Mouse (Mus musculus) heart, embryonic 10.5 days (tissue): ENCODE data around the gene Dpp6. TPM values are rescaled to one million over a fixed set of nuclear protein-coding genes. Genes with fewer than 3 reads are reported as not detected.

Experiments used
- DNase-seq: peaks from one replicate; pipeline ENCODE4 v3.0.0-alpha.2; 2017; ENCODE audit warnings: low spot score
- H3K27ac ChIP-seq: fragments of 300-500 bp; sonication (generic); 2 replicates; pipeline ENCODE4 v1.5.1; 2016; ENCODE audit warnings: mild to moderate bottlenecking
- H3K27me3 ChIP-seq: fragments of 300-500 bp; sonication (generic); 2 replicates; pipeline ENCODE4 v1.6.1; 2016; ENCODE audit warnings: mild to moderate bottlenecking; ENCODE audit not compliant: poor library complexity, insufficient read depth, severe bottlenecking
- H3K36me3 ChIP-seq: fragments of 300-500 bp; sonication (generic); 2 replicates; pipeline ENCODE4 v1.6.1; 2016; ENCODE audit warnings: mild to moderate bottlenecking, moderate library complexity
- H3K4me1 ChIP-seq: fragments of 300-500 bp; sonication (generic); 2 replicates; pipeline ENCODE4 v1.6.1; 2016; ENCODE audit warnings: mild to moderate bottlenecking
- H3K4me3 ChIP-seq: fragments of 300-500 bp; sonication (generic); 2 replicates; pipeline ENCODE4 v1.5.1; 2016; ENCODE audit warnings: mild to moderate bottlenecking, moderate library complexity
- H3K9me3 ChIP-seq: fragments of 300-500 bp; sonication (generic); 2 replicates; pipeline ENCODE4 v1.6.1; 2016; ENCODE audit warnings: mild to moderate bottlenecking, moderate library complexity
- WGBS: fragments of 180-500 bp; shearing (Covaris S2); methylation state at CpG from one replicate; pipeline ENCODE4 v1.1.7; 2016; 5-methylcytosine and 5-hydroxymethylcytosine counted together
- polyA plus RNA-seq: library from polyadenylated mRNA; unstranded; fragments of >200 nt; fragmentation: Nextera tagmentation; extraction: Ambion mirVana; gene quantifications from 2 replicates; pipeline ENCODE4 v1.2.1, GENCODE M21; 2016

The Dpp6 gene
- polyA plus RNA-seq, 1 experiment from 2014 or later, result 0.92 TPM

GRCm38 (mm10) chr5:27049341-27050091, 232.5 kb downstream of the Dpp6 start:
- DNase-seq, result no peak
- WGBS, result 1% methylated on average over 54 of the region's 55 CpGs
- Histone ChIP-seq H3K4me1 (peaks cover 5% of the 10 kb centered on the region), H3K4me3 (peak overlapping the region; percentile 59), H3K27me3 (peaks cover 46% of the 10 kb centered on the region), H3K9me3 (no peaks in the 10 kb centered on the region), H3K36me3 (no peaks in the 10 kb centered on the region), H3K27ac (no peak overlapping the region)

GRCm38 (mm10) chr5:27051250-27051649, 234.2 kb downstream of the Dpp6 start:
- Histone ChIP-seq H3K27me3 (peaks cover 46% of the 10 kb centered on the region), H3K4me3 (no peak overlapping the region), H3K4me1 (peaks cover 5% of the 10 kb centered on the region), H3K36me3 (no peaks in the 10 kb centered on the region), H3K27ac (no peak overlapping the region), H3K9me3 (no peaks in the 10 kb centered on the region)
- no peak for DNase-seq
- 40% methylated on average over 3 of the region's 3 CpGs for WGBS

- DNase-seq, result no peak
- Histone ChIP-seq H3K4me1 (peaks cover 5% of the 10 kb centered on the region), H3K9me3 (no peaks in the 10 kb centered on the region), H3K4me3 (no peak overlapping the region), H3K27ac (no peak overlapping the region), H3K27me3 (peaks cover 43% of the 10 kb centered on the region), H3K36me3 (no peaks in the 10 kb centered on the region)
- WGBS, result 17% methylated on average over 2 of the region's 2 CpGs
Observed at GRCm38 (mm10) chr5:27052441-27052840, 235.4 kb downstream of the Dpp6 start.

GRCm38 (mm10) chr5:27056436-27056835, 239.4 kb downstream of the Dpp6 start:
- Histone ChIP-seq H3K9me3 (no peaks in the 10 kb centered on the region), H3K27ac (no peak overlapping the region), H3K4me3 (no peak overlapping the region), H3K36me3 (no peaks in the 10 kb centered on the region), H3K4me1 (no peaks in the 10 kb centered on the region), H3K27me3 (peaks cover 3% of the 10 kb centered on the region; the same call in 1 of the 2 replicates)
- no peak for DNase-seq
- WGBS, result 60% methylated on average over 5 of the region's 5 CpGs

- WGBS, result 81% methylated on average over 4 of the region's 4 CpGs
- Histone ChIP-seq H3K27me3 (no peaks in the 10 kb centered on the region), H3K4me3 (no peak overlapping the region), H3K9me3 (no peaks in the 10 kb centered on the region), H3K36me3 (no peaks in the 10 kb centered on the region), H3K4me1 (no peaks in the 10 kb centered on the region), H3K27ac (no peak overlapping the region)
- peak; percentile 36 for DNase-seq
Observed at GRCm38 (mm10) chr5:27060114-27060513, 243.1 kb downstream of the Dpp6 start.

- no peaks in the 10 kb centered on the region for H3K9me3 ChIP-seq
- H3K4me3 ChIP-seq, result no peak overlapping the region
- no peak for DNase-seq
- no peaks in the 10 kb centered on the region for H3K36me3 ChIP-seq
- no peaks in the 10 kb centered on the region for H3K4me1 ChIP-seq
- no peak overlapping the region for H3K27ac ChIP-seq
- WGBS, result 57% methylated on average over 1 of the region's 1 CpGs
- H3K27me3 ChIP-seq, result no peaks in the 10 kb centered on the region
Observed at GRCm38 (mm10) chr5:27063871-27064270, 246.9 kb downstream of the Dpp6 start.

- H3K36me3 ChIP-seq, result no peaks in the 10 kb centered on the region
- no peak overlapping the region for H3K27ac ChIP-seq
- no peaks in the 10 kb centered on the region for H3K27me3 ChIP-seq
- no peak overlapping the region for H3K4me3 ChIP-seq
- DNase-seq, result no peak
- H3K9me3 ChIP-seq, result no peaks in the 10 kb centered on the region
- H3K4me1 ChIP-seq, result no peaks in the 10 kb centered on the region
- WGBS, result 66% methylated on average over 4 of the region's 4 CpGs
Observed at GRCm38 (mm10) chr5:27066837-27067236, 249.8 kb downstream of the Dpp6 start.

GRCm38 (mm10) chr5:27075131-27075591, 258.2 kb downstream of the Dpp6 start:
- Histone ChIP-seq H3K4me1 (no peaks in the 10 kb centered on the region), H3K27me3 (no peaks in the 10 kb centered on the region), H3K4me3 (no peak overlapping the region), H3K27ac (no peak overlapping the region), H3K9me3 (no peaks in the 10 kb centered on the region), H3K36me3 (no peaks in the 10 kb centered on the region)
- DNase-seq, result no peak
- WGBS, result 29% methylated on average over 8 of the region's 8 CpGs

- 30% methylated on average over 1 of the region's 1 CpGs for WGBS
- no peak overlapping the region for H3K27ac ChIP-seq
- H3K4me1 ChIP-seq, result no peaks in the 10 kb centered on the region
- no peaks in the 10 kb centered on the region for H3K27me3 ChIP-seq
- no peaks in the 10 kb centered on the region for H3K9me3 ChIP-seq
- no peak for DNase-seq
- H3K4me3 ChIP-seq, result no peak overlapping the region
- H3K36me3 ChIP-seq, result no peaks in the 10 kb centered on the region
Observed at GRCm38 (mm10) chr5:27076046-27076445, 259.0 kb downstream of the Dpp6 start.

- Histone ChIP-seq H3K4me3 (no peak overlapping the region), H3K27ac (no peak overlapping the region), H3K9me3 (no peaks in the 10 kb centered on the region), H3K4me1 (no peaks in the 10 kb centered on the region), H3K36me3 (no peaks in the 10 kb centered on the region), H3K27me3 (no peaks in the 10 kb centered on the region)
- DNase-seq, result no peak
- 42% methylated on average over 1 of the region's 1 CpGs for WGBS
Observed at GRCm38 (mm10) chr5:27077821-27078220, 260.8 kb downstream of the Dpp6 start.

GRCm38 (mm10) chr5:27081275-27081674, 264.3 kb downstream of the Dpp6 start:
- no peak overlapping the region for H3K4me3 ChIP-seq
- H3K36me3 ChIP-seq, result no peaks in the 10 kb centered on the region
- no peak for DNase-seq
- H3K4me1 ChIP-seq, result no peaks in the 10 kb centered on the region
- WGBS, result 84% methylated on average over 1 of the region's 1 CpGs
- no peak overlapping the region for H3K27ac ChIP-seq
- no peaks in the 10 kb centered on the region for H3K9me3 ChIP-seq
- no peaks in the 10 kb centered on the region for H3K27me3 ChIP-seq

- no peaks in the 10 kb centered on the region for H3K9me3 ChIP-seq
- H3K4me1 ChIP-seq, result no peaks in the 10 kb centered on the region
- no peak for DNase-seq
- H3K36me3 ChIP-seq, result no peaks in the 10 kb centered on the region
- H3K4me3 ChIP-seq, result no peak overlapping the region
- no peak overlapping the region for H3K27ac ChIP-seq
- WGBS, result 70% methylated on average over 4 of the region's 4 CpGs
- H3K27me3 ChIP-seq, result no peaks in the 10 kb centered on the region
Observed at GRCm38 (mm10) chr5:27083762-27084161, 266.8 kb downstream of the Dpp6 start.

GRCm38 (mm10) chr5:27108221-27108620, 291.2 kb downstream of the Dpp6 start:
- H3K9me3 ChIP-seq, result no peaks in the 10 kb centered on the region
- no peak overlapping the region for H3K4me3 ChIP-seq
- no peaks in the 10 kb centered on the region for H3K4me1 ChIP-seq
- H3K36me3 ChIP-seq, result no peaks in the 10 kb centered on the region
- no peak overlapping the region for H3K27ac ChIP-seq
- H3K27me3 ChIP-seq, result no peaks in the 10 kb centered on the region
- WGBS, result 86% methylated on average over 1 of the region's 1 CpGs
- DNase-seq, result no peak

GRCm38 (mm10) chr5:27122479-27122878, 305.5 kb downstream of the Dpp6 start:
- no peak overlapping the region for H3K27ac ChIP-seq
- WGBS, result 45% methylated on average over 2 of the region's 2 CpGs
- H3K36me3 ChIP-seq, result no peaks in the 10 kb centered on the region
- H3K27me3 ChIP-seq, result no peaks in the 10 kb centered on the region
- no peaks in the 10 kb centered on the region for H3K9me3 ChIP-seq
- no peak for DNase-seq
- H3K4me3 ChIP-seq, result no peak overlapping the region
- H3K4me1 ChIP-seq, result no peaks in the 10 kb centered on the region
